Mouse (Mus musculus) frontal cortex, postnatal 36 days (tissue): ENCODE measurements at regions not wholly inside any gene's neighbourhood (a gene's known extent, or its start where the extent isn't known, plus 50 kb on each side); places are given as distances from the start of the nearest gene placed in this dataset.

ENCODE experiments used
- DNase-seq, 2 experiments: peaks; one replicate each; pipeline ENCODE4 v3.0.0; 2022; ENCODE audit warnings: low spot score in 2 of 2

GRCm38 (mm10) chr2:55817273-55817672 is 381.5 kb downstream of the Kcnj3 start:
- DNase-seq, result no peak

- peak; percentile 46 to 70 for DNase-seq
These were observed 382.4 kb downstream of the Kcnj3 start for GRCm38 (mm10) chr2:55818220-55818619.

GRCm38 (mm10) chr2:55822726-55823125 is 387.0 kb downstream of the Kcnj3 start:
- no peak for DNase-seq

GRCm38 (mm10) chr2:55841521-55841920 is 405.8 kb downstream of the Kcnj3 start:
- DNase-seq, result peak; percentile 32 to 60

- DNase-seq, result no peak
These were observed 411.1 kb downstream of the Kcnj3 start for GRCm38 (mm10) chr2:55846832-55847382.

GRCm38 (mm10) chr2:55862479-55862878 is 426.7 kb downstream of the Kcnj3 start:
- peak; percentile 3 to 50 for DNase-seq

GRCm38 (mm10) chr2:55889976-55890375 is 454.2 kb downstream of the Kcnj3 start:
- DNase-seq, result peak in 1 of 2 experiments; percentile 23

- DNase-seq, result peak in 1 of 2 experiments; percentile 8
These were observed 457.2 kb downstream of the Kcnj3 start for GRCm38 (mm10) chr2:55892821-55893535.

- DNase-seq, result no peak
These were observed 484.5 kb downstream of the Kcnj3 start for GRCm38 (mm10) chr2:55920294-55920693.
